Mouse (Mus musculus) liver, embryonic 11.5 days (tissue): ENCODE measurements around the gene Lrrc66. TPM values are rescaled to one million over a fixed set of nuclear protein-coding genes. Genes with fewer than 3 reads are reported as not detected.

Source experiments
- ATAC-seq: fragments of 200-750 bp; cut with Nextera tagmentation; replicated peaks from 2 replicates; pipeline ENCODE4 v1.8.0; 2017; ENCODE audit warnings: moderate number of reproducible peaks, mild to moderate bottlenecking, moderate TSS enrichment, moderate library complexity; ENCODE audit not compliant: low FRiP score
- DNase-seq: peaks from one replicate; pipeline ENCODE4 v3.0.0-alpha.2; 2017; ENCODE audit warnings: low spot score
- H3K27ac ChIP-seq: fragments of 300-500 bp; sonication (generic); 2 replicates; pipeline ENCODE4 v1.5.1; 2014; ENCODE audit warnings: mild to moderate bottlenecking, low read depth, low read length, control low read depth
- H3K27me3 ChIP-seq: fragments of 300-500 bp; sonication (generic); replicated peaks from 2 replicates; pipeline ENCODE4 v1.6.1; 2014; ENCODE audit warnings: low read length, mixed read lengths; ENCODE audit not compliant: control insufficient read depth, insufficient read depth
- H3K36me3 ChIP-seq: fragments of 300-500 bp; sonication (generic); 2 replicates; pipeline ENCODE4 v1.6.1; 2014; ENCODE audit warnings: mild to moderate bottlenecking, low read length, moderate library complexity, mixed read lengths; ENCODE audit not compliant: control insufficient read depth, insufficient read depth
- H3K4me1 ChIP-seq: fragments of 300-500 bp; sonication (generic); replicated peaks from 2 replicates; pipeline ENCODE4 v1.6.1; 2014; ENCODE audit warnings: low read length, mixed read lengths; ENCODE audit not compliant: control insufficient read depth, insufficient read depth
- H3K4me2 ChIP-seq: fragments of 300-500 bp; sonication (generic); 2 replicates; pipeline ENCODE4 v1.6.1; 2014; ENCODE audit warnings: mild to moderate bottlenecking, control low read depth, moderate library complexity
- H3K4me3 ChIP-seq: fragments of 300-500 bp; sonication (generic); 2 replicates; pipeline ENCODE4 v1.5.1; 2014; ENCODE audit warnings: low read depth, low read length, control low read depth
- H3K9ac ChIP-seq: fragments of 300-500 bp; sonication (generic); 2 replicates; pipeline ENCODE4 v1.6.1; 2014; ENCODE audit warnings: low read depth, low read length, control low read depth
- H3K9me3 ChIP-seq: fragments of 300-500 bp; sonication (generic); 2 replicates; pipeline ENCODE4 v1.6.1; 2016; ENCODE audit warnings: low read length, inconsistent platforms, mixed read lengths; ENCODE audit not compliant: control insufficient read depth
- WGBS: fragments of 180-500 bp; shearing (Covaris S2); extraction: QIAGEN DNeasy Blood & Tissue Kit; methylation state at CpG from one replicate; pipeline ENCODE4 v1.1.7; 2014; 5-methylcytosine and 5-hydroxymethylcytosine counted together
- polyA plus RNA-seq: library from polyadenylated mRNA; unstranded; fragments of >200 nt; fragmentation: Nextera tagmentation; extraction: Ambion mirVana; gene quantifications from 2 replicates; pipeline ENCODE4 v1.2.1, GENCODE M21; 2014

Gene Lrrc66
- polyA plus RNA-seq, 1 experiment from 2014 or later = 0.74 TPM

DNA sequence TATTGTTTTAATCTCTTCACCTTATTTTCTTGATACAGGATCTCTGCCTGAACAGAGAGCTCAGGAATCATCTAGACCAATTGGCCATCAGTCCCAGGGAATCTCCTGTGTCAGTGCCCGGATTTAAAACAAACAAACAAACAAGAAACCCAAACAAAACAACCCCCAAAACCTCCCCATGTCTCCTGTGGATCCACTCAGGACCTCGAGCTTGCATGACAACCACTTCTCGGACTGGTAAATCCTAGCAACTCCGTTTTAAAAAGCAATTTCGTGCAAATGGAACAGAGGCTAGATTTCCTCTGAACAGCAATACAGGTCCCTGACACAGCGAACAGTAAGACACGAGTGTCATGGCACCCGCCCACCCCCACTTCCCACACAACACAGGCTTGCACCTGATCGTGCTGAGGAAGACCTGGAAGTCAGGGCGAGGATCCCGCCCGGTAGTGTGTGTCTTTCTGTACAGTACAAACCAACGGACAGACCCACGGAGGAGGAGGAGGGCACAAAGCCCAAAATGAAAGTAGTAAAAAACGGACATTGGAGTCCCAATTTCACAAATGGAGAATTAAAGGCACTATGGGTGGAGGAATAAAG, 18.1 kb upstream of the Lrrc66 start:
- 2% methylated on average over 15 of the region's 15 CpGs for WGBS

DNA sequence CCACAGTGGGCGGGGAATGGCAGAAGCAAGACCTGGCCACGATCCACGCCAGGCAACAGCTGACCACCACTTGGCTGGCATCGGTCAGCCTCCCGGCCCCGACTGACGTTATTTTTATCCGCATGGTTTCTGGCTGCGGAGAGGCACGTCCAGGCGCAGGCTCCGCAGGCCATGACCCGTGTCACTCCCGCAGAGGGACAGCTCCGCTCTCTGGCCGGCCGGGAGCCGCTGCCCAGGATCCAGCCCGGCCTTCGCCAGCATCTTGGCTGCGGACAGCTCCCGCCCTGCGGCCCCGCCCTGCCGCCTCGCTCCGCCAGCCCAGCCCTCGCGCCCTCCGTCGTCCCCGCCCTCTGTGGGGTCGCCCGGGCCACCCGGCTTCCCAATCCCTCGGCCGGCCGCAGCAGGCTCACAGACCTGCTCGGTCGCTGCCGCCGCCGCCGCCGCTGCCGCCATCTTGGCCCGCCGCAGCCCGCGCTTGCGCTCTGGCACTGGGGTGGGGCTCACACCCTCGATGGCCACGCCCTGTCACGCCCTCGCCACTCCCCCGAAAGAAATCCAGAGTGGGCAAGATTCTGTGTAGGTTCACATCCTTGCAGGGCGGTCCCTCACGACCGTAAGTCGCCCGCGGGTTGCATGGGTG, 15.1 kb upstream of the Lrrc66 start, which contains the start of gene Sgcb:
TSS of gene Sgcb (minus strand) at position 530 of the 640 bp plus-strand sequence.
- H3K4me1 ChIP-seq = peaks cover 6% of the 10 kb centered on the region; the same call in 1 of the 2 replicates
- H3K36me3 ChIP-seq = no peaks in the 10 kb centered on the region
- H3K27me3 ChIP-seq = peaks cover 55% of the 10 kb centered on the region
- H3K9ac ChIP-seq = peak within 1 kb of the TSS; percentile 60
- no peak within 1 kb of the TSS for H3K27ac ChIP-seq
- 1% methylated on average over 59 of the region's 62 CpGs for WGBS
- peak; percentile 81 for ATAC-seq
- peak within 1 kb of the TSS; percentile 71 for H3K4me2 ChIP-seq
- DNase-seq = peak; percentile 82
- H3K9me3 ChIP-seq = no peaks in the 10 kb centered on the region
- H3K4me3 ChIP-seq = peak within 1 kb of the TSS; percentile 74

More for the DNA sequence above, 18.1 kb upstream of the Lrrc66 start:
- Histone ChIP-seq H3K27ac (no peak overlapping the region), H3K36me3 (no peaks in the 10 kb centered on the region), H3K4me1 (peaks cover 6% of the 10 kb centered on the region; the same call in 1 of the 2 replicates), H3K4me2 (peak overlapping the region; percentile 94), H3K9ac (no peak overlapping the region), H3K4me3 (peak overlapping the region; percentile 56), H3K9me3 (no peaks in the 10 kb centered on the region), H3K27me3 (peaks cover 68% of the 10 kb centered on the region)
- DNase-seq = peak; percentile 50
- ATAC-seq = no peak

DNA sequence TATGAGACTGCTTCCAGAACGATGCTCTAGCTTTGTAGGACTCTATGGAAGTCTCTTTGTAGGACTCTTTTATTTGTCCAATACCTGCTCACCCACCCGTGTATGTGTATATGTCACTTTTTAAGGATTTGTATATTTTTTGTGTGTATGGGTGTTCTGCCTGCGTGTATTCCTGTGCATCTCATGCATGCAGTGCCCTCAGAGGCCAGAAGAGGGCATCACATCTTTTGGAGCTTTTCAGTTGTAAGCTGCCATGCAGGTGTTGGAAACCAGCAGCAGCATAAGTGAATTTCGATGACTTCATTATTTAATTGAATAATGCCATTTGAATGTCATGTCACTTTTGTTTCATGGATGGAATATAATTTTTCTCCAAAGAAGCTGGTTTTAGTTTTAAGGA, 9.8 kb upstream of the Lrrc66 start:
- DNase-seq (no peak), ATAC-seq (no peak)
- no peak overlapping the region for H3K9ac ChIP-seq
- no peaks in the 10 kb centered on the region for H3K9me3 ChIP-seq
- H3K4me1 ChIP-seq = 0 out of 2 replicates have a peak, but pooled peaks cover 2% of the 10 kb centered on the region
- no peak overlapping the region for H3K27ac ChIP-seq
- no peaks in the 10 kb centered on the region for H3K36me3 ChIP-seq
- no peak overlapping the region for H3K4me3 ChIP-seq
- H3K27me3 ChIP-seq = peaks cover 4% of the 10 kb centered on the region; the same call in 1 of the 2 replicates
- no peak overlapping the region for H3K4me2 ChIP-seq
- WGBS = 79% methylated on average over 4 of the region's 4 CpGs

DNA sequence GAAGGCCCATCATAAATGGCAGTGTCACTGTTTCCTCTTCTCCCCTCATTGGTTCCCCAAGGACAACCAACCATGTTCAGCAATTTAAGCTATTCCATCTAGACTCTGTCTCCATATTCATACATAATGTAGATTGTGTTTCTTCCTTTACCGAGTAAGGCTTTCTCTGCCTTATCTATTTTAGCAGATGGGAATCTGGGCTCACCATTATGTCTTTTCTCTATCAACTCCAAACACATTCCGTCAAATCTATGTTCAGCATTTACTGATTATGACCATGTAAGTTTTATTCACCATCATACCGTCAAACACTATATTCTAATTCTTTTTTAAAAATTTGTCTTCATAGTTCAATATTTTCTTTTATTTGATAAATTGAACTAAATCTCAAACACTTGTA, 8.7 kb upstream of the Lrrc66 start:
- H3K4me3 ChIP-seq = no peak overlapping the region
- 84% methylated on average over 3 of the region's 3 CpGs for WGBS
- no peak overlapping the region for H3K27ac ChIP-seq
- H3K9ac ChIP-seq = no peak overlapping the region
- ATAC-seq (no peak), DNase-seq (no peak)
- H3K27me3 ChIP-seq = no peaks in the 10 kb centered on the region; the same call in 1 of the 2 replicates
- no peaks in the 10 kb centered on the region for H3K4me1 ChIP-seq
- no peak overlapping the region for H3K4me2 ChIP-seq
- H3K36me3 ChIP-seq = no peaks in the 10 kb centered on the region
- H3K9me3 ChIP-seq = no peaks in the 10 kb centered on the region

DNA sequence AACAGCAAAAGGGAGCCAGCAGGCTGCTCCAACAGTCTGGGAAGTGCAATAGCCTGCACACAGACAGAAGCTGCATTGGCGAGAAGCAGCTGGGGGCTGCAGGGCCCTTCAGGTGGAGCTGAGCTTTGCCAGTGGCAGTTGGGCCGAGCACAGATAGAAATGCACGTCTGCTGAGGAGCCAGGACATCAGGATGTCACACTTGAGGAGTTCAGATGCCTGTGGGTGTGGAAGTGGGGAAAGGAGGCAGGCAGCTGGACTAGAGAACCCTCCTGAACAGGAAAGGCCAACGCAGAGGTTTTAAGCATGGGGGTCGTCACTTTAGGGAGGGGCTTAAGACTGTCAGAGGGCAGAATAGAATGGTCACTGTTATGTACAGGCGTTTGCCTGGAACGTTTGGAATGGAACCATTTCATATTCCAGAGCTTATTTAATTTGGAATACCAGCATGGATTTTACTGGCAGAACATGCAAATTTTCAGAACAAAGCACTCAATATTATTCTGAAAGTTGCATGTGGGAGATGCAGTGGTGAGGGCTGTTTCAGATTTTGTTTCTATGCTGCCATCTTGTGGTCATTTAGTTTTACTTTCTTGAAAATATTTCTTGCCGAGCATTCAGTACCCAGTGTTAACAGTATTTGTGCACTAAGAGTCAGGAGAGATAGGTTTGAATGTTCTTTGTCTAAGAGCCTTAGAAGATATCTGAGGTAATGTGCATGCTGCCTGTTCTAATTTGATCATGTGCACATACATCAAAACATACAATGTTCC, 5.2 kb upstream of the Lrrc66 start:
- H3K9me3 ChIP-seq = peaks cover 3% of the 10 kb centered on the region; the same call in 1 of the 2 replicates
- no peak overlapping the region for H3K4me2 ChIP-seq
- no peak overlapping the region for H3K9ac ChIP-seq
- H3K4me1 ChIP-seq = no peaks in the 10 kb centered on the region; the same call in 1 of the 2 replicates
- DNase-seq = no peak
- H3K27ac ChIP-seq = no peak overlapping the region
- 48% methylated on average over 8 of the region's 8 CpGs for WGBS
- H3K27me3 ChIP-seq = no peaks in the 10 kb centered on the region
- peaks cover 6% of the 10 kb centered on the region; the same call in 1 of the 2 replicates for H3K36me3 ChIP-seq
- ATAC-seq = no peak
- no peak overlapping the region for H3K4me3 ChIP-seq

DNA sequence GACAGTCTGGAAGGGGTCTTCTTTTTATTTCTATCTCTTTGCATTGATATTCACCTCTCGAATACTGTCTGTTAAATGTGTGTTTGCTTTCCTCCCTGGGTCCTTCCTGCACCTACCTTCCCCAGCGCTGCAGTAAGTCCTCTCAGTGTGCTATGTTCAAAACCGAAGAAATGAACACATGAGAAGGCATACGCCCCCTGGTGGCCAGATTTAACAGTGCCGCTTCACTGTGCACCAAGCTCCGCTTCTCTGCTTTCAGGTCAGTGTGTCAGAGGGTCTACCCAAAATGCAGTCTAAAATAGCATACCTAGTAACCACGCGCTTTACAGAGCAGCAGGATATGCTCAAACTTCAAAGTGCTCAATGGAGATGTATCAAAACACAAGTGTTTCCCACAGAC, 815 bp upstream of the Lrrc66 start:
- H3K9ac ChIP-seq = no peak overlapping the region
- no peak for ATAC-seq
- peaks cover 3% of the 10 kb centered on the region; the same call in 1 of the 2 replicates for H3K9me3 ChIP-seq
- H3K36me3 ChIP-seq = peaks cover 6% of the 10 kb centered on the region; the same call in 1 of the 2 replicates
- no peak overlapping the region for H3K4me3 ChIP-seq
- no peak overlapping the region for H3K4me2 ChIP-seq
- no peaks in the 10 kb centered on the region for H3K27me3 ChIP-seq
- DNase-seq = peak; percentile 51
- 55% methylated on average over 8 of the region's 8 CpGs for WGBS
- H3K27ac ChIP-seq = no peak overlapping the region
- peaks cover 6% of the 10 kb centered on the region for H3K4me1 ChIP-seq

DNA sequence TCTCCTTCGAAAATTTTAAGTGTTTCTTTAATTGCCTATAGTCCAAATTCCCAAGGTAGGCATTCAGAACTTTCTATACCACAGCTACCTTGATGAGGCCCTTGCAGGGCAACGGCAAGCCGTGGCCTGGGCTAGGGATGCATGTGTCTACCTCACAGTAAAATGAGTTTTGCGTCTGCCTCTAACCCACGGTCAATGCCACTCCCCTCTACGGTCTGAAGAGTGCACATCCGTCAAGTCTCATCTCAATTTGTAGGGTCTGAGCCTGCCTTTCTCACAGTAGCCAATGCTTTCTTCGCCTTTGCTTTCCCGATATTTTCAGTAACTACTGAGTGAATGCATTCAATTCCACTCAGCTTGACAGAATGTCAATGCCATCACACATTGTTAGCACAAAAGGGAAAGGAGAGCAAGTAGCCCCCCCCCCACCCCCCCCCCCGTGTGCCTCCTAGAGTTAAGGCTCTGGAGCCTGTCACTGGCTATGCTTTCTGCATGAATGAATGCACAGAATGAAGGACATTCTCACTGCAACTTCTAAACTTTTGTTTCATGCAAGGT, 1.2 kb downstream of the Lrrc66 start:
- peaks cover 3% of the 10 kb centered on the region; the same call in 1 of the 2 replicates for H3K9me3 ChIP-seq
- H3K36me3 ChIP-seq = peaks cover 6% of the 10 kb centered on the region; the same call in 1 of the 2 replicates
- no peak overlapping the region for H3K4me2 ChIP-seq
- 62% methylated on average over 10 of the region's 10 CpGs for WGBS
- no peak overlapping the region for H3K27ac ChIP-seq
- DNase-seq (no peak), ATAC-seq (no peak)
- peaks cover 6% of the 10 kb centered on the region for H3K4me1 ChIP-seq
- H3K9ac ChIP-seq = no peak overlapping the region
- no peak overlapping the region for H3K4me3 ChIP-seq
- H3K27me3 ChIP-seq = no peaks in the 10 kb centered on the region

DNA sequence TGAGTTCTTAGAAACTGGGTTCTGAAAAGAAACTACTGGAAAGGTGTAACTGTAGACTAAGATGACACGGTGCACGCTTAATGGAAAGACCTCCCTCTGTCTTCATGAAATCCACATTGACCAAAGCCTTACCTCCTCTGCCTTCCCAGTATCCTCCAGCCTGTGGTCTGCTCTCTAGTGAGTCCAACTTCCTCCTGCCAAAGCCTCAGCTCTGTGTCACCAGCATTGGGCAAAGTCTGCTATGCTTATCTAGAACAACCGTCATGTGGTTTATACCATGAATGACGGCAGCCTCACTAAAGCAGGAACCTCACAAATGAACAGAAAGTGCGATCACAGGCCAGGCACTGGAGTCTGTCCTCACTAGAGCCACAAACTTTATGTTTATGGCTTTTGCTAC, 2.2 kb downstream of the Lrrc66 start:
- Histone ChIP-seq H3K36me3 (peaks cover 4% of the 10 kb centered on the region; the same call in 1 of the 2 replicates), H3K27me3 (no peaks in the 10 kb centered on the region), H3K9ac (no peak overlapping the region), H3K4me1 (peaks cover 6% of the 10 kb centered on the region), H3K4me2 (peak overlapping the region; percentile 38), H3K4me3 (no peak overlapping the region), H3K9me3 (peaks cover 3% of the 10 kb centered on the region; the same call in 1 of the 2 replicates), H3K27ac (no peak overlapping the region)
- WGBS = 34% methylated on average over 5 of the region's 5 CpGs
- ATAC-seq (peak; percentile 79), DNase-seq (no peak)
